Mouse (Mus musculus): ENCODE results near the gene Klk1b9. TPM values are rescaled to one million over a fixed set of nuclear protein-coding genes. Genes with fewer than 3 reads are reported as not detected.
"Not testable (repeated sequence)": the region's sequence is repeated elsewhere in the genome, so short reads cannot be mapped to it uniquely, and the experiment has no call there.

Klk1b9 gene
- not detected for total RNA-seq (2021)

GRCm38 (mm10) chr7:43975761-43976160 lies at the start of gene Klk1b9:
Gene Klk1b9 (plus strand): TSS chr7:43976061.
- intact Hi-C loops (cut with DNase I); DNase-seq (ENCODE audit: extremely low spot score in 1 of 2, low spot score in 2 of 2): not testable (repeated sequence)

GRCm38 (mm10) chr7:43928521-43928920 lies 47.3 kb upstream of the Klk1b9 start:
- no peak for DNase-seq (ENCODE audit: extremely low spot score in 1 of 2, low spot score in 2 of 2)
- intact Hi-C loops (cut with DNase I): no loop called here

DNA sequence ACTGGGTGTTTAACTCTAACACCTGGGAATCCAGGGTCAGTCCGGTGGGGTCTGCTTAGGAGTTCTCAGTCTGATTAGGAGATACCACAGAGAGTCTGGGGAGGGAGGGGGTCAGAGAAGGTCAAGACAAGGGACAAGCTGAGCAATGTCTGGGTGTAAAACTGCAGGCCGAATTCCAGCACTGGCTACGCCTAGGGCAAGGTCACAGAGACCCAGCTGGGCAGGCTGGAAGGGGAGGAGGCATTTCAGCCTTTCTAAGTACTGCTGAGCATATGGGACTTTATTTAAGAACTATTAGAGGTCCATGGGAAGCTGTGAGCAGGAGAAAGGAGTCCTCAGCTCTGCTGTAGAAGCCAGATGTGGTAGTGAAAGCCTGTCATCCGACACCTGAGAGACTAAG lies 43.5 kb upstream of the Klk1b9 start:
- no peak for DNase-seq (ENCODE audit: extremely low spot score in 1 of 2, low spot score in 2 of 2)
- intact Hi-C loops (cut with DNase I): no loop called here

- intact Hi-C loops (cut with DNase I): no loop called here
- no peak for DNase-seq (ENCODE audit: extremely low spot score in 1 of 2, low spot score in 2 of 2)
Observed at GRCm38 (mm10) chr7:43933440-43933839, 42.4 kb upstream of the Klk1b9 start, which contains the start of gene Klk15. Gene Klk15 (plus strand): TSS chr7:43933740.

GRCm38 (mm10) chr7:43934747-43935146 lies 41.1 kb upstream of the Klk1b9 start:
- intact Hi-C loops (cut with DNase I): no loop called here
- DNase-seq (ENCODE audit: extremely low spot score in 1 of 2, low spot score in 2 of 2): no peak

DNA sequence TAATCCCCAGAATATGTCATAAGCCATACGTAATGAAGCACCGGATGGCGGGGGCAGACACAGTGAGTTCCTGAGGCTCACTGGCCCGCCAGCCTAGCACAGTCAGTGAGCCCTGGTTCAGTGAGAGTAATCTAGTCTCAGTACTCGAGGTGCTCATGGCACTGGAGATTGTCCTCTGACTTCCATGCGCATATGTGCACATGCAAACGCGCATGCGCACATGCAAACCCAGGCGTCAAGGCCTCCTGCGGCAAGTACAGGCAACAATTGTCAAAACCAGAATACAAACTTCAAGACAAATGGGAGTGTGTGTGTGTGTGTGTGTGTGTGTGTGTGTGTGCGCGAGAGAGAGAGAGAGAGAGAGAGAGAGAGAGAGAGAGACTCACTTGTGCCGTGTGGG lies 39.3 kb upstream of the Klk1b9 start:
- no peak for DNase-seq (ENCODE audit: extremely low spot score in 1 of 2, low spot score in 2 of 2)
- intact Hi-C loops (cut with DNase I): no loop called here

DNA sequence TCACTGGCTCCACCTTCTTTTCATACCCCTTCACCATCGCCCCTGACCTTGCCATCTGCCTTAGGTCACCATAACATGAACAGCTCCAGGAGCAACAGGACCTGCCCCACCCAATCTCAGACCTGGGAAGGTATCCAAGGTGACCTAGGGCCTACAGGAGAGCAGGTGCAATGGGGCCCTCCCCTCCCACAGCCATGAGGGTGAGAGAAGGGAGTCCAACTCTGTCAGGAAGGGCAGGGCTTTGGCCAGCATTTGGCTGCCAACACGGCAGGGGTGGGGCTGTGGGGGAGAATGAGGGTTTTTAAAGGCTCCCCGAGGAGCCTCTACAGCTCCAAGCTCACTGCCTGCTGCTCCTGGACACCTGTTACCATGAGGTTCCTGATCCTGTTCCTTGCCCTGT lies 33.6 kb upstream of the Klk1b9 start:
- not testable (repeated sequence) for DNase-seq (ENCODE audit: extremely low spot score in 1 of 2, low spot score in 2 of 2)

GRCm38 (mm10) chr7:43944727-43945264 lies 31.1 kb upstream of the Klk1b9 start:
- intact Hi-C loops (cut with DNase I): no loop called here
- DNase-seq (ENCODE audit: extremely low spot score in 1 of 2, low spot score in 2 of 2): no peak

More for the DNA sequence above, 33.6 kb upstream of the Klk1b9 start:
- intact Hi-C loops (cut with DNase I): not testable (repeated sequence)

GRCm38 (mm10) chr7:43950364-43950763 lies 25.5 kb upstream of the Klk1b9 start, which contains the start of gene Klk1b8:
Gene Klk1b8 (plus strand): TSS chr7:43950664.
- intact Hi-C loops (cut with DNase I): no loop called here
- DNase-seq (ENCODE audit: extremely low spot score in 1 of 2, low spot score in 2 of 2): no peak

- DNase-seq (ENCODE audit: extremely low spot score in 1 of 2, low spot score in 2 of 2): peak in 1 of 2 experiments; percentile 3
- intact Hi-C loops (cut with DNase I): no loop called here
Observed at GRCm38 (mm10) chr7:43952703-43953102, 23.2 kb upstream of the Klk1b9 start.

DNA sequence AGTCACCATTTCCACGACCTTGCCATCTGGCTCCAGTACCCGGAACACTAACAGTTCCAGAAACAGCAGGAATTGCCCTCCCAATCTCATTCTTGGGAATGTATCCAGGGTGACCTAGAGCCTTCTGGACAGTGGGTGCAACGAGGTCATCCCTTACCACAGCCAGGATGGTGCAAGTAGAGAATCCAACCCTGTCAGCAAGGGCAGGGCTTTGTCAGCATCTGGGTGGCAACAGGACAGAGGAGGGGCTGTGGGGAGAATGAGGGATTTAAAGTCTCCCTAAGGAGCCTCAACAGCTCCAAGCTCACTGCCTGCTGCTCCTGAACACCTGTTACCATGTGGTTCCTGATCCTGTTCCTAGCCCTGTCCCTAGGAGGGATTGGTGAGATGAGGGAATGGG lies 9.4 kb upstream of the Klk1b9 start, which contains the start of gene Klk1b1:
TSS of gene Klk1b1 (plus strand) at position 301 of the 400 bp plus-strand sequence.
- DNase-seq (ENCODE audit: extremely low spot score in 1 of 2, low spot score in 2 of 2): no peak
- intact Hi-C loops (cut with DNase I): no loop called here

DNA sequence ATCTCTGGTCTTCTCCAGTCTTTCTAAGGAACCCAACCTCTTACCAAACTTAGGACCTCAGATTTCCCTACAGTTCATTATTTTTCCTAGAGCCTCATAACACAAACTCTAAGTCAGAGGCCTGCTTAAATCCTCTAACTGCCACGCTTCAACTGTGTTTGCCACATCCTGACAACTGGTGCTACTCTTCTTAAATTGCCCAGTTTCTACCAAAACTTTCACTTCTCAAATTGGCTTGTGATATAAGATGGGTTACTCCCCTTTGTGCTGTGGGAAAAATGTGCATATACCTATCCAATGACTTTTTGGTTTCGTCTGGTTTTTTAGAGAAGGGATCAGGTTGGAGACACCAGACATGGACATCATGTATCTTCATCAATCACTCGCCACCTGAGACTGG lies 8.8 kb upstream of the Klk1b9 start:
- intact Hi-C loops (cut with DNase I): no loop called here
- DNase-seq (ENCODE audit: extremely low spot score in 1 of 2, low spot score in 2 of 2): no peak

DNA sequence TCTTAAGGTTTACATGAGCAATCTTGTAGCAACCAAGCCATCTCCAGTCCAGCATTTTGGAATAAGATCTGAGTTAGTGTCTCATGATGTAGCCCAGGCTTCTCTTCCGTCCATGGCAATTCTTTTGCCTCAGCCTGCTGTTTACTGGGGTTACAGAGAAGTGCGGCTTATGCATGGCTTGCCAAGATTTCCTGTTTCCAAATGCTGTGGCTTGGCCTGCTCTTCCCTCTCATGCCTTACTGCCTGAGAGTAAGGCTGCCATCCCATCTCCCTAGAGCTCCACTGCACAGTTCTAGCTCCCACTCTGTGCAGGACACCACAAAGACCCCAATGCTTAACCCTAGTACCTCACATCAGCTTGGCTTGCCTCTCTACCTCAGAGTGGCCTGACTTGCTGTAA lies 8.2 kb upstream of the Klk1b9 start:
- intact Hi-C loops (cut with DNase I): no loop called here
- no peak for DNase-seq (ENCODE audit: extremely low spot score in 1 of 2, low spot score in 2 of 2)

DNA sequence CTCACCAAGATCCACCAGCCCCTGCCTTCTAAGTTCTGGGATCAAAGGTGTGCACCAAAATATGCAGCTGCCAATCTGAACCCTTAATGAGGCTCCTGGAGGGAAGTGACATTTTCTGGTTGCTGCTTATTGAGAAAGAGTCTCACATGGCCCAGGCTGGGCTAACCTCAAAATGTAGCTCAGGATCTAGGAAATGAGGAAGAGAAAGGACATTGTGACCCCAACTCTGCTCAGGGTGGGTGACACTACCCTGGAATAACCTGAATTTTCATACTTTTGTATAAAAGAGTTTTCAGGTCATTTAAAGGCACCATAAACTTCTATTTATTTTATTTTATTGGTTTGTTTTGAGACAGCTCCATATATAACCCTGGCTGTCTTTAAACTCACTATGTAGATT lies 9.8 kb downstream of the Klk1b9 start:
- intact Hi-C loops (cut with DNase I): no loop called here
- no peak for DNase-seq (ENCODE audit: extremely low spot score in 1 of 2, low spot score in 2 of 2)

DNA sequence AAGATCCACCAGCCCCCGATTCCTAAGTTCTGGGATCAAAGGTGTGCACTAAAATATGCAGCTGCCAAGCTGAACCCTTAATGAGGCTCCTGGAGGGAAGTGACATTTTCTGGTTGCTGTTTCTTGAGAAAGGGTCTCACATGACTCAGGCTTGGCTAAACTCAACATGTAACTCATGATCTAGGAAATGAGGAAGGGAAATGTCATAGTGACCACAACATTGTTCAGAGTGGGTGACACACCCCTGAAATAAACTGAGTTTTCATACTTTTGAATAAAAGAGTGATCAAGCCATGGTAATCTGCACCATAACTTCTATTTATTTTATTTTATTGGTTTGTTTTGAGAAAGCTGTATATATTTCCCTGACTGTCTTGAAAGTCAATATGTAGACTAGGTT lies 19.0 kb downstream of the Klk1b9 start:
- DNase-seq (ENCODE audit: extremely low spot score in 1 of 2, low spot score in 2 of 2); intact Hi-C loops (cut with DNase I): not testable (repeated sequence)

DNA sequence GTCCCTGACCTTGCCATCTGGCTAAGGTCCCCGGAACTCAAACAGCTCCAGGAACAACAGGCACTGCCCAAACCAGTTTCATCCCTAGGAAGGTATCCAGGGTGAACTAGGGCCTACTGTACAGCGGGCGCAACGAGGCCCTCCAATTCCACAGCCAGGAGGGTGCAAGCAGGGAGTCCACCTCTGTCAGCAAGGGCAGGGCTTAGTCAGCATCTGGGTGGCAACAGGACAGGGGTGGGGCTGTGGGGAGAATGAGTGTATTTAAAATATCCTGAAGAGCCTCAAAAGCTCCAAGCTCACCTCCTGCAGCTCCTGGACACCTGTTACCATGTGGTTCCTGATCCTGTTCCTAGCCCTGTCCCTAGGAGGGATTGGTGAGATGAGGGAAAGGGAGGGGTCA lies 19.7 kb downstream of the Klk1b9 start, which contains the start of gene Klk1b11:
TSS of gene Klk1b11 (plus strand) at position 301 of the 400 bp plus-strand sequence.
- DNase-seq (ENCODE audit: extremely low spot score in 1 of 2, low spot score in 2 of 2); intact Hi-C loops (cut with DNase I): not testable (repeated sequence)

- intact Hi-C loops (cut with DNase I): no loop called here
- DNase-seq (ENCODE audit: extremely low spot score in 1 of 2, low spot score in 2 of 2): no peak
Observed at GRCm38 (mm10) chr7:44004847-44005246, 29.0 kb downstream of the Klk1b9 start.

GRCm38 (mm10) chr7:44011868-44012267 lies 36.0 kb downstream of the Klk1b9 start, which contains the start of gene Klk1b26:
Gene Klk1b26 (plus strand): TSS chr7:44012168.
- intact Hi-C loops (cut with DNase I); DNase-seq (ENCODE audit: extremely low spot score in 1 of 2, low spot score in 2 of 2): not testable (repeated sequence)

DNA sequence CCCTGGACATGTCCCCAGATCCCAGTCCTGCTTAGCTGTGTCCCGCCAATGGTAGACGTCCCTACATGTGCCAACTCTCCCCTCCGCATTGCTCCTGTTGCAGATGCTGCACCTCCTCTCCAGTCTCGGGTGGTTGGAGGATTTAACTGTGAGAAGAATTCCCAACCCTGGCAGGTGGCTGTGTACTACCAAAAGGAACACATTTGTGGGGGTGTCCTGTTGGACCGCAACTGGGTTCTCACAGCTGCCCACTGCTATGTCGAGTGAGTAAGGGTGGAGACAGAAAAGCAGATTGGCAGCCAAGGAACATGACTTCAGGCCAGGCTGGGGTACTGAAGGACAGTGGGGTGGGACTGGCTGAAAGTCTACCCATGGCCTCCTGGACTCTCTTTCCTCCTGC lies 38.8 kb downstream of the Klk1b9 start:
- DNase-seq (ENCODE audit: extremely low spot score in 1 of 2, low spot score in 2 of 2); intact Hi-C loops (cut with DNase I): not testable (repeated sequence)

GRCm38 (mm10) chr7:44015071-44015470 lies 39.2 kb downstream of the Klk1b9 start:
- DNase-seq (ENCODE audit: extremely low spot score in 1 of 2, low spot score in 2 of 2): no peak
- intact Hi-C loops (cut with DNase I): no loop called here
